Mouse (Mus musculus) c-Kit-positive CD71-negative TER-119-negative erythroid progenitor cells, embryonic 14.5 days (primary cell): ENCODE data around the gene Nav2.

ENCODE experiments used
- DNase-seq: peaks from one replicate; pipeline ENCODE4 v3.0.0-alpha.2; 2013; ENCODE audit warnings: low read depth

Gene Nav2

GRCm38 (mm10) chr7:49282446-49282845 lies 373.9 kb downstream of the Nav2 start:
- no peak for DNase-seq

- no peak for DNase-seq
These were observed 375.2 kb downstream of the Nav2 start for GRCm38 (mm10) chr7:49283507-49284361.

- no peak for DNase-seq
These were observed 379.7 kb downstream of the Nav2 start for GRCm38 (mm10) chr7:49288186-49288585.

GRCm38 (mm10) chr7:49290308-49290707 lies 381.8 kb downstream of the Nav2 start:
- DNase-seq: no peak

GRCm38 (mm10) chr7:49291208-49291892 lies 382.8 kb downstream of the Nav2 start:
- no peak for DNase-seq

- DNase-seq: no peak
These were observed 388.6 kb downstream of the Nav2 start for GRCm38 (mm10) chr7:49297148-49297547.

GRCm38 (mm10) chr7:49298431-49298839 lies 389.9 kb downstream of the Nav2 start:
- DNase-seq: no peak

- DNase-seq: no peak
These were observed 393.0 kb downstream of the Nav2 start for GRCm38 (mm10) chr7:49301487-49301886.

- no peak for DNase-seq
These were observed 395.3 kb downstream of the Nav2 start for GRCm38 (mm10) chr7:49303600-49304411.

GRCm38 (mm10) chr7:49307717-49308116 lies 399.2 kb downstream of the Nav2 start:
- DNase-seq: no peak

GRCm38 (mm10) chr7:49309746-49310145 lies 401.2 kb downstream of the Nav2 start:
- DNase-seq: no peak

- no peak for DNase-seq
These were observed 405.4 kb downstream of the Nav2 start for GRCm38 (mm10) chr7:49313945-49314344.

- DNase-seq: no peak
These were observed 406.5 kb downstream of the Nav2 start for GRCm38 (mm10) chr7:49315033-49315432.

- no peak for DNase-seq
These were observed 408.1 kb downstream of the Nav2 start for GRCm38 (mm10) chr7:49316600-49316999.

GRCm38 (mm10) chr7:49318183-49318897 lies 409.8 kb downstream of the Nav2 start:
- no peak for DNase-seq

GRCm38 (mm10) chr7:49318898-49319293 lies 410.4 kb downstream of the Nav2 start:
- no peak for DNase-seq

GRCm38 (mm10) chr7:49319981-49320380 lies 411.5 kb downstream of the Nav2 start:
- no peak for DNase-seq

- DNase-seq: peak; percentile 10
These were observed 412.6 kb downstream of the Nav2 start for GRCm38 (mm10) chr7:49321124-49321531.

GRCm38 (mm10) chr7:49322179-49322578 lies 413.7 kb downstream of the Nav2 start:
- DNase-seq: no peak

- no peak for DNase-seq
These were observed 416.1 kb downstream of the Nav2 start for GRCm38 (mm10) chr7:49324575-49324974.

- no peak for DNase-seq
These were observed 417.7 kb downstream of the Nav2 start for GRCm38 (mm10) chr7:49326136-49326722.
